Mouse (Mus musculus): Measurements from ENCODE around the gene Cib1. TPM values are rescaled to one million over a fixed set of nuclear protein-coding genes. Genes with fewer than 3 reads are reported as not detected.

Cib1 gene
- polyA plus RNA-seq, 1 experiment from 2014 or later: 141 TPM

DNA sequence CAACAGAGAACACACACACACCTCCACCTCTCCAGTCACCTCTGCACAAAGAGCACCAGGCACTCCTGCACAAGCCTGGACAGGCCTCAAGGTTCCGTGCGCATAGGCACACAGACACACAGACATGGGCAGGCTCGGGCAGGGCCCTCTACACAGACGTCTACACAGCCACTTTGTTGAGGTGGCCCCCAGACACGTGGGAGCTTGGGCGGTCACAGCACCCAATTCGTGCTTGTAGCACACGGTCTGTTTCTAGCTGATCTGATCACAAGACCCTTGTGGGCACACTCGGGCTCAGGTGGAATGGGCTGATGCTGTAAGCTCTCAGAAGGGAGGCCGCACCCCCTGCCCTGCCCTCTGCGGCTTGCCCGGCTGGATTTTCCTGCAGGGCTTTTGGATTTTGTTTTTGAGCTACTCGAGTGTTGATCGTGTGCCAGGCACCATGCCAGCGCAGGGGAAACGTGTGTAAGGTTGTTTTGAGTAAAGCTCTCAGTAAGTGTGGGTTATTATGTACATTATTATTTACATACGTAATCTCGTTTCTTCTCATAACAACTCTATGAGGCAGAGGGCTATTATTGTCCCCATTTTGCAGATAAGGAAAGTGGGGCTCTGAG lies 24.5 kb downstream of the Cib1 start:
- Histone ChIP-seq H3K4me3 (replicated peaks; ENCODE audit: low read length) (no peak overlapping the region; the same call in 1 of the 2 replicates), H3K9ac (ENCODE audit: low read length) (0 out of 2 replicates have a peak overlapping the region, but pooled peaks have one; percentile 62), H3K36me3 (ENCODE audit: control insufficient read depth, insufficient read depth, low read length) (no peaks in the 10 kb centered on the region), H3K9me3 (replicated peaks; ENCODE audit: control insufficient read depth, low read length) (no peaks in the 10 kb centered on the region), H3K4me2 (ENCODE audit: low read depth, low read length) (peak overlapping the region; percentile 36; the same call in 1 of the 2 replicates), H3K27me3 (ENCODE audit: control insufficient read depth, insufficient read depth, low read length) (no peaks in the 10 kb centered on the region), H3K27ac (ENCODE audit: low read length) (peak overlapping the region; percentile 94), H3K4me1 (ENCODE audit: control insufficient read depth, insufficient read depth, low read length) (peaks cover 68% of the 10 kb centered on the region)
- WGBS: 61% methylated on average over 18 of the region's 18 CpGs
- ATAC-seq (ENCODE audit: insufficient read depth, low FRiP score): peak; percentile 79

DNA sequence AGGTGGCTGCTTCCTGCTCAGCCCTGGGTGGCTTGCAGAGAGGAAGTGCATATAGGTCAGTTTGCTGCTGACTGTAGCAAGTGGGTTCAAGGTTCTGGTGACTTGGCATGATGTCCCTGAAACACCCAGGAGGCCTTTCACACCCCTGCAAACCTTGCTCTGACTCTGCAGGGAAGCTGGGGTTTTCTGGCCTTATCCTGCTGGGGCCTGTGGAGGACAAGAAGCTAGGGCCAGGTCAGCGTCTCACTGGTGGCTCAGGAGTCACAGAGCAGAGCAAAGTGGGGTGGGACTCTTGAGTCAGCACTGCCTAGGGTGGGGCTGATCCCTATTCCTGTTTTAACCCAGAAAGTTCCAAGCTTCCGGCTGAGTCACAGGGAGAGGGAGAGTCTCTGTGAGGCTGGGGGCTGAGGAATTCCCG lies 25.3 kb downstream of the Cib1 start:
- ATAC-seq (ENCODE audit: insufficient read depth, low FRiP score): peak; percentile 77
- WGBS: 54% methylated on average over 3 of the region's 3 CpGs
- peak overlapping the region; percentile 41; the same call in 1 of the 2 replicates for H3K9ac ChIP-seq (ENCODE audit: low read length)

DNA sequence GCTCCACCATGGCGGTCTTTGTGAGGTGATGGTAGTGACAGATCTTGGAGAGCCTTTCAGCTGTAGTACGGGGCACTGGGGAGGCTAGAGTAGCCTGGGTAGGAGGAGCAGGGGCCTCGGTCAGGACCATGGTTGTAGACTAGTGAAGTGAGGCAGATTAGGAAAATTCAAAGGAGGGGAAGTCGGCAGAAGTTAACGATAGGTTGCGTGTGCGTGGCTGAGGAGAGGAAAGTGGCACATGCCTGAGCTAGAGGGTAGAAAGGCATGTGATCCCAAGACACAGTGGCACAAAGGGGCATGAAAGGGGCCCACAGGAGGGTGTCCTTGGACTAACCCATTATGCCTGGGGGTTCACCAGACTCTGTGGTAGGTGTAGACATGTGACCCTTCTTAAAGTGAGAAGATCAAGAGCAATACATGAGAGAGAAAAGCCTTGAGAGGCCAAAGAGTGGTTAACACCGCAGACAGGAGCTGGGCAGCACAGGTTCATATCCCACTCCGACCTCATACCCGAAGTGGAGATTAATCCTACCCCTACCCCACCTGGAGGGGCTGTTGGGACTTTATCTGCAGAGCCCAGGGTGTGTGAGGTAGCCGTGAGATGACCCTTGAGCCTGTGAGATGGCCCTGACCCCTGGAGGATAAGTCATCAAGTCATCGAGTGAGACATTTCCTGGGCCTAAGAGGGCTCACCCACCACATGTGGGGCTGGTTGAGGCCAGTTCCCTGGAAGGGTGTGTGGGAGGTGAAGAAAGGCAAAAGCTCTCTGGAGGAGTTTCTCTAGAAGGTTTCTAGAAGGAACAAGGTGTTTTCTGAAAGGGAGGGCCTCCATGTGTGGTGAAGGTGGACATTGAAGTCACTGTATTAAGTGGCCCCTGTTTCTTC lies 26.7 kb downstream of the Cib1 start:
- no peak overlapping the region for H3K4me3 ChIP-seq (replicated peaks; ENCODE audit: low read length)
- no peak for ATAC-seq (ENCODE audit: insufficient read depth, low FRiP score)
- peak overlapping the region; percentile 44 for H3K9ac ChIP-seq (ENCODE audit: low read length)
- H3K9me3 ChIP-seq (replicated peaks; ENCODE audit: control insufficient read depth, low read length): no peaks in the 10 kb centered on the region
- H3K4me2 ChIP-seq (ENCODE audit: low read depth, low read length): no peak overlapping the region
- H3K36me3 ChIP-seq (ENCODE audit: control insufficient read depth, insufficient read depth, low read length): no peaks in the 10 kb centered on the region
- H3K27ac ChIP-seq (ENCODE audit: low read length): peak overlapping the region; percentile 94
- 78% methylated on average over 12 of the region's 12 CpGs for WGBS
- H3K27me3 ChIP-seq (ENCODE audit: control insufficient read depth, insufficient read depth, low read length): no peaks in the 10 kb centered on the region
- H3K4me1 ChIP-seq (ENCODE audit: control insufficient read depth, insufficient read depth, low read length): peaks cover 81% of the 10 kb centered on the region

More for the DNA sequence above, 25.3 kb downstream of the Cib1 start:
- Histone ChIP-seq H3K36me3 (ENCODE audit: control insufficient read depth, insufficient read depth, low read length) (no peaks in the 10 kb centered on the region), H3K4me2 (ENCODE audit: low read depth, low read length) (peak overlapping the region; percentile 31), H3K27ac (ENCODE audit: low read length) (peak overlapping the region; percentile 94), H3K9me3 (replicated peaks; ENCODE audit: control insufficient read depth, low read length) (no peaks in the 10 kb centered on the region), H3K4me3 (replicated peaks; ENCODE audit: low read length) (no peak overlapping the region), H3K27me3 (ENCODE audit: control insufficient read depth, insufficient read depth, low read length) (no peaks in the 10 kb centered on the region), H3K4me1 (ENCODE audit: control insufficient read depth, insufficient read depth, low read length) (peaks cover 76% of the 10 kb centered on the region)

DNA sequence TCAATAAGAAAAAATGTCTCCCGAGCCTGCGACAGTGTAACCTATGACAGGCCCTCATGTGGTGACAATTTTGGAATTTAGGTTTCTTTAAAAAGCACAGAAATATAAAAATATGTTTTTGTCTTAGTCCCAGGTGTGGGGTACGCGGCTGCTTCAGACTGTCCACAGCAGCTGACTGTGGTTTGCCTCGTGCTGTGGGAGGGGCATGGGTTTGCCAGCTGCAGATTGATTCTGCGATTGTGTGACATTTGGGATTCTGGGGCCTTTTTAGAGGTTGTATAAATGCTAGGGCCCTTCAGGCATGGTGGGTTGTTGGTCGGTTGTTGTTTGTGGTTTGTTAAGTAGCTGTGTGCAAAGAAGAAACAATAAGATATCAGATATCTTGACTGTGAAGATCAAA lies 27.7 kb downstream of the Cib1 start:
- WGBS: 76% methylated on average over 7 of the region's 7 CpGs
- H3K4me3 ChIP-seq (replicated peaks; ENCODE audit: low read length): no peak overlapping the region
- H3K9ac ChIP-seq (ENCODE audit: low read length): no peak overlapping the region
- no peak for ATAC-seq (ENCODE audit: insufficient read depth, low FRiP score)
- H3K4me1 ChIP-seq (ENCODE audit: control insufficient read depth, insufficient read depth, low read length): peaks cover 83% of the 10 kb centered on the region
- no peaks in the 10 kb centered on the region for H3K9me3 ChIP-seq (replicated peaks; ENCODE audit: control insufficient read depth, low read length)
- H3K36me3 ChIP-seq (ENCODE audit: control insufficient read depth, insufficient read depth, low read length): peaks cover 3% of the 10 kb centered on the region; the same call in 1 of the 2 replicates
- H3K27ac ChIP-seq (ENCODE audit: low read length): peak overlapping the region; percentile 94
- H3K4me2 ChIP-seq (ENCODE audit: low read depth, low read length): no peak overlapping the region
- no peaks in the 10 kb centered on the region for H3K27me3 ChIP-seq (ENCODE audit: control insufficient read depth, insufficient read depth, low read length)

DNA sequence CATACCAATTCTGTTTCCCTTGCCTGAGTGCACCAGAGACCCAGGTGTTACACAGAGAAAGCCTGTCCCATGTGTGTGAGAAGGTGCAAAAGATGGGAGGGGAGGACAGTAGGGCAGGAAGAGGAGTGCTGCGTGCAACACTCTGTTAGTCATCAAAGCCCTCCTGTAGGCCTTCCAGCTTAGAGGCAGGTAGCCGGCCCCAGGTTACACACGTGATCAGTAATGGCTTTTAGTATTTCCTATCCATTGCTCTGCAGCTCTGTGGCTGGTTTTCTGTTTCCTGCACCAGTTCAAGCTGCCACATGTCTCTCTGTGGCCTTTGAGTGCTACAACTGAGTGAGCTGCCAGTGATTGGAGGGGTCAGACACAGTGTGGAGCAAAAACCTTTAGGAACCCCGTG lies 28.3 kb downstream of the Cib1 start:
- Histone ChIP-seq H3K4me2 (ENCODE audit: low read depth, low read length) (no peak overlapping the region), H3K9me3 (replicated peaks; ENCODE audit: control insufficient read depth, low read length) (no peaks in the 10 kb centered on the region), H3K27me3 (ENCODE audit: control insufficient read depth, insufficient read depth, low read length) (no peaks in the 10 kb centered on the region), H3K4me1 (ENCODE audit: control insufficient read depth, insufficient read depth, low read length) (peaks cover 83% of the 10 kb centered on the region), H3K27ac (ENCODE audit: low read length) (peak overlapping the region; percentile 36; the same call in 1 of the 2 replicates), H3K36me3 (ENCODE audit: control insufficient read depth, insufficient read depth, low read length) (peaks cover 3% of the 10 kb centered on the region; the same call in 1 of the 2 replicates), H3K4me3 (replicated peaks; ENCODE audit: low read length) (no peak overlapping the region), H3K9ac (ENCODE audit: low read length) (no peak overlapping the region)
- no peak for ATAC-seq (ENCODE audit: insufficient read depth, low FRiP score)
- 79% methylated on average over 4 of the region's 4 CpGs for WGBS

DNA sequence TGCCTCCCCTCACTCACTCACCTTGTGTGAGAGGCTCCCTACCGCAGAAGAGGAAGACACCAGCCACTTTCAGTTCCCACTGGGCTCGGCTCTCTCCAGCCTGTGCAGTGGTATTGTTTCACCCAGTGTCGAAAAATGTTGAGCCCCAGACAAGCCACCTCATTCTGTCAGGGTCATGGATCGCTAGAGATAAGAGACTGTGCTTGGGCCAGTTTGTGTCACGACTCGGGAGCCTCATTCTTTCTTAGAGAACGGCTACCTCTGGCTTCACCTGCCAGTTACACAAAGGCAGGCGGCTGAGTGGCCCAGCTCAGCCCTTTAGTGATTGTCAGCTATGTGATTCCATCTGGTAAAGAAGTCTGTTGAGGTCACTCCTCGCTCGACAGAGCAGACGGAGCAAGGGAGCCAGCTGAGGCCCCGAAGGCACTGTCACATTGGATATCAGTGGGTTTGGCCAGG lies 28.9 kb downstream of the Cib1 start:
- peaks cover 3% of the 10 kb centered on the region; the same call in 1 of the 2 replicates for H3K36me3 ChIP-seq (ENCODE audit: control insufficient read depth, insufficient read depth, low read length)
- peaks cover 78% of the 10 kb centered on the region for H3K4me1 ChIP-seq (ENCODE audit: control insufficient read depth, insufficient read depth, low read length)
- H3K9ac ChIP-seq (ENCODE audit: low read length): no peak overlapping the region
- ATAC-seq (ENCODE audit: insufficient read depth, low FRiP score): no peak
- no peaks in the 10 kb centered on the region for H3K9me3 ChIP-seq (replicated peaks; ENCODE audit: control insufficient read depth, low read length)
- 52% methylated on average over 12 of the region's 12 CpGs for WGBS
- 0 out of 2 replicates have a peak overlapping the region, but pooled peaks have one; percentile 2 for H3K4me2 ChIP-seq (ENCODE audit: low read depth, low read length)
- peak overlapping the region; percentile 36; the same call in 1 of the 2 replicates for H3K27ac ChIP-seq (ENCODE audit: low read length)
- no peak overlapping the region for H3K4me3 ChIP-seq (replicated peaks; ENCODE audit: low read length)
- no peaks in the 10 kb centered on the region for H3K27me3 ChIP-seq (ENCODE audit: control insufficient read depth, insufficient read depth, low read length)

DNA sequence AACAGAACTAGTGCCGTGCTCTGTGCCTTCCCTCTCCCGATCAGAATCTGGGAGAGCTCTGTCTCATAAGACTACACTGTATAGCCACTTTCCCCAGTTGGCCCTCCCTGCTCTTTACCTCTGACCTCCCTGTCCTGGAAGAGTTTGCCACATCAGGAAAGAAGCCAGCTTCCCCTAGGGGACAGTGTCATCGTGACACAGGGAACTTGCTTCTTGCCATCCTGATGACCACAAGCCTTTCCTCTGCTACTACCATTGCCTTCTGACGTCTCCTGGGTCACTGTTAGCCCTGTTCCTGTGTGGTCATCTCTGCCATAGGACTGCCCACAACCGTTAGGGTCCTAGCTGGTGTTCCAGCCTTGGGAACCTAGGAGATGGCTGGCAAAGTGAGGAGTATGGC lies 29.7 kb downstream of the Cib1 start:
- ATAC-seq (ENCODE audit: insufficient read depth, low FRiP score): no peak
- Histone ChIP-seq H3K9ac (ENCODE audit: low read length) (peak overlapping the region; percentile 31; the same call in 1 of the 2 replicates), H3K36me3 (ENCODE audit: control insufficient read depth, insufficient read depth, low read length) (peaks cover 3% of the 10 kb centered on the region; the same call in 1 of the 2 replicates), H3K4me1 (ENCODE audit: control insufficient read depth, insufficient read depth, low read length) (peaks cover 71% of the 10 kb centered on the region), H3K27ac (ENCODE audit: low read length) (0 out of 2 replicates have a peak overlapping the region, but pooled peaks have one; percentile 43), H3K27me3 (ENCODE audit: control insufficient read depth, insufficient read depth, low read length) (no peaks in the 10 kb centered on the region), H3K4me2 (ENCODE audit: low read depth, low read length) (0 out of 2 replicates have a peak overlapping the region, but pooled peaks have one; percentile 2), H3K4me3 (replicated peaks; ENCODE audit: low read length) (no peak overlapping the region), H3K9me3 (replicated peaks; ENCODE audit: control insufficient read depth, low read length) (no peaks in the 10 kb centered on the region)
- WGBS: 80% methylated on average over 5 of the region's 5 CpGs

DNA sequence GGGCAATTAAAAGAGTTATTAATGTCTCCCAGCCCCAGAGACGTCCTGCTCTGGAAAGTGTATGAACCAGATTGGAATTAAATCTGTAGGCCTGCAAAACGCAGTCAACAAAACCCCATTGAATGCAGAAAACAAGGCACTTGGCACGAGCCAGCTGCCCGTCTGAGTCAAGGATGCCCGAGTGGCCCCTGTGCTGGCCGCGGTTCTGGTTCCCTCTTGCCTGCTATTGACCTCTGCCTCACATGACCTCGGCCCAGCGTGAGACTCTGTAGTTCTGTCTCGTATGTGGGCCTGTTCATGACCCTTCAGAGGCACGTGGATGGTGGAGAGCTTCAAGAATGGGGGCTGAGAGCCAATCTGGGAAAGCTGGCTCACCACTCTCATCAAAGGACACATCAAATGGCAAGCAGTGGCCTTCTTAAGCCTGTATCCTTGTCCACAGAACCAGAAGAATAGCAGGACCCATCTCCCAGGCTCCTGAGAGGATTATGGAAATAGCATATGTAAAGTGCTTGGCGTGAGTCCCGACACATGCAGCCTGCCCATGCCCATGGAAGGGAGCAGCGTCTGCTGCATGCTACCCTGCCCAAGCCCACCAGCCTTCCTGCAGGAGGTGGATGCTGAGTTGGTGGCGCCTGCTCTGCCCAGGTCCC lies 30.6 kb downstream of the Cib1 start:
- peaks cover 3% of the 10 kb centered on the region; the same call in 1 of the 2 replicates for H3K36me3 ChIP-seq (ENCODE audit: control insufficient read depth, insufficient read depth, low read length)
- no peak for ATAC-seq (ENCODE audit: insufficient read depth, low FRiP score)
- H3K27me3 ChIP-seq (ENCODE audit: control insufficient read depth, insufficient read depth, low read length): no peaks in the 10 kb centered on the region
- H3K9me3 ChIP-seq (replicated peaks; ENCODE audit: control insufficient read depth, low read length): no peaks in the 10 kb centered on the region
- H3K4me2 ChIP-seq (ENCODE audit: low read depth, low read length): no peak overlapping the region
- no peak overlapping the region for H3K4me3 ChIP-seq (replicated peaks; ENCODE audit: low read length)
- H3K27ac ChIP-seq (ENCODE audit: low read length): no peak overlapping the region
- 81% methylated on average over 15 of the region's 15 CpGs for WGBS
- no peak overlapping the region for H3K9ac ChIP-seq (ENCODE audit: low read length)
- H3K4me1 ChIP-seq (ENCODE audit: control insufficient read depth, insufficient read depth, low read length): peaks cover 69% of the 10 kb centered on the region

Data from stomach, embryonic 16.5 days (tissue).